Comparison of ENCODE assay signal across 7 mouse cellular contexts in the genomic region with DNA sequence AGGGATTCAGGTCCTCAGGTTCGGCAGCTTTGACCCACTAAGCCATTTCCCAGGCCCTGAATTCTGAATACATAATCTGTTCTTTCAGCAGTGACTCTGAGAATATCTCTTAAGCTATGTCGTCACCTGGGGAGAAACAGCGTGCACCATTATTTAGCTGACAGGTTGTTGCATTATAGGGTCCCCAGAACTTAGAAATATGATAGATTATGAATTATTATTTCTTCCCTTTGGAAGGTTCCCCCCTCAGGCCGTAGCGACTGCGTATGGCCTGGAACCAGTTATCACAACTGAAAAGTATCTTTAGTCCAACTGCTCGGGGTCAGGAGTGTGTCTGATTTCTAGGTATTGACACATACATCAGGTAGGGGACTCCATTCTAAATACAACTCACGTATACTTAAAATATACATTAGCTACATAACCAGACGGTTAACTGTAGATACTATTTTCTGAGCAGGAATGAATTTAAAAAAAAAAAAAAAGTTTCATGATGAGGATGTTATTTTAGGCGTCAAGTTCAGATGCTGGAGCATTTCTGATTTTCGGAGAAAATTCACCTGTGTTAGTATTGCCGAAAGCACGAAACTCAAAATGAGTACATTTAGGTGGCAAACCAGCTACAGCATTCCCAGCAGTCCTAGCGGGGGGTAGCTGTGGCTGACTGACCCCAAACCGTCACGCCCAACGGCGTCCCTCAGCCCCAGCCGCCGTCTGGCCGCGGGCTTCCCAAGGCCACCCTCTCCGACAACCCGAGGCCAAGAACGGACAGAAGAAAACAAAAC. TPM values are rescaled to one million over a fixed set of nuclear protein-coding genes. Genes with fewer than 3 reads are reported as not detected.
DNase-seq lines count a peak whose midpoint lies in the region; ATAC-seq and TF ChIP-seq lines count a peak whose summit lies in the region.

No protein-coding gene starts in this region.

- H3K27me3 ChIP-seq in lung, postnatal 0 days (replicated peaks; ENCODE audit: insufficient read depth, low read length) = no peaks in the 10 kb centered on the region
- no peaks in the 10 kb centered on the region for H3K27me3 ChIP-seq in embryonic facial prominence, embryonic 15.5 days
- H3K27me3 ChIP-seq in limb, embryonic 10.5 days (ENCODE audit: low read depth, poor library complexity, severe bottlenecking) = no peaks in the 10 kb centered on the region
- H3K27me3 ChIP-seq in stomach, embryonic 14.5 days (ENCODE audit: control insufficient read depth, insufficient read depth, low read length) = no peaks in the 10 kb centered on the region

- 6% methylated on average over 25 of the region's 25 CpGs for WGBS in lung, postnatal 0 days
- 7% methylated on average over 25 of the region's 25 CpGs for WGBS in embryonic facial prominence, embryonic 15.5 days
- WGBS in limb, embryonic 10.5 days = 16% methylated on average over 25 of the region's 25 CpGs
- 7% methylated on average over 25 of the region's 25 CpGs for WGBS in stomach, embryonic 14.5 days

- H3K9ac ChIP-seq in lung, postnatal 0 days (replicated peaks; ENCODE audit: low read depth) = peak overlapping the region; percentile 43; the same call in 1 of the 2 replicates
- peak overlapping the region; percentile 82 for H3K9ac ChIP-seq in embryonic facial prominence, embryonic 15.5 days
- H3K9ac ChIP-seq in stomach, embryonic 14.5 days (replicated peaks; ENCODE audit: low read depth, low read length) = peak overlapping the region; percentile 73

- no peaks in the 10 kb centered on the region for H3K36me3 ChIP-seq in lung, postnatal 0 days (ENCODE audit: insufficient read depth, low read length)
- H3K36me3 ChIP-seq in embryonic facial prominence, embryonic 15.5 days = peaks cover 8% of the 10 kb centered on the region
- peaks cover 36% of the 10 kb centered on the region for H3K36me3 ChIP-seq in limb, embryonic 10.5 days
- H3K36me3 ChIP-seq in stomach, embryonic 14.5 days (ENCODE audit: control insufficient read depth, insufficient read depth, low read length) = peaks cover 8% of the 10 kb centered on the region

- TF ChIP-seq EP300 in lung, postnatal 0 days (IDR thresholded peaks at IDR 0.05) = no peak

- H3K4me3 ChIP-seq in lung, postnatal 0 days (ENCODE audit: low read depth, low read length) = peak overlapping the region; percentile 69
- H3K4me3 ChIP-seq in embryonic facial prominence, embryonic 15.5 days (replicated peaks) = peak overlapping the region; percentile 82
- H3K4me3 ChIP-seq in limb, embryonic 10.5 days = peak overlapping the region; percentile 69
- H3K4me3 ChIP-seq in stomach, embryonic 14.5 days (ENCODE audit: low read depth, low read length) = peak overlapping the region; percentile 67

- no peaks in the 10 kb centered on the region for H3K4me1 ChIP-seq in lung, postnatal 0 days (ENCODE audit: insufficient read depth, low read depth, low read length)
- peaks cover 9% of the 10 kb centered on the region for H3K4me1 ChIP-seq in embryonic facial prominence, embryonic 15.5 days
- H3K4me1 ChIP-seq in limb, embryonic 10.5 days = peaks cover 34% of the 10 kb centered on the region
- peaks cover 10% of the 10 kb centered on the region; the same call in 1 of the 2 replicates for H3K4me1 ChIP-seq in stomach, embryonic 14.5 days (ENCODE audit: control insufficient read depth, insufficient read depth, low read length)

- H3K9me3 ChIP-seq in lung, postnatal 0 days (ENCODE audit: low read length) = no peaks in the 10 kb centered on the region
- no peaks in the 10 kb centered on the region for H3K9me3 ChIP-seq in embryonic facial prominence, embryonic 15.5 days (replicated peaks)
- no peaks in the 10 kb centered on the region for H3K9me3 ChIP-seq in limb, embryonic 10.5 days (replicated peaks)
- no peaks in the 10 kb centered on the region for H3K9me3 ChIP-seq in stomach, embryonic 14.5 days (ENCODE audit: control insufficient read depth, low read depth, low read length)

- peak overlapping the region; percentile 89 for H3K4me2 ChIP-seq in lung, postnatal 0 days (replicated peaks; ENCODE audit: low read depth, low read length)
- peak overlapping the region; percentile 83 for H3K4me2 ChIP-seq in embryonic facial prominence, embryonic 15.5 days (replicated peaks)
- H3K4me2 ChIP-seq in stomach, embryonic 14.5 days (replicated peaks; ENCODE audit: low read depth, low read length) = peak overlapping the region; percentile 55

- no peak for TF ChIP-seq CTCF in lung, postnatal 0 days (IDR thresholded peaks at IDR 0.05)

- DNase-seq in lung, postnatal 0 days (ENCODE audit: low spot score) = no peak
- no peak for DNase-seq in lung, adult 18-20 months
- no peak for DNase-seq in limb, embryonic 10.5 days (ENCODE audit: low spot score)
- no peak for DNase-seq in layer of hippocampus, postnatal 36 days
- no peak for DNase-seq in gastrocnemius, postnatal 4 days (ENCODE audit: low spot score in 2 of 2)

- H3K27ac ChIP-seq in lung, postnatal 0 days (ENCODE audit: low read length) = peak overlapping the region; percentile 54; the same call in 1 of the 2 replicates
- peak overlapping the region; percentile 99 for H3K27ac ChIP-seq in embryonic facial prominence, embryonic 15.5 days (replicated peaks)
- H3K27ac ChIP-seq in limb, embryonic 10.5 days = peak overlapping the region; percentile 97
- peak overlapping the region; percentile 96 for H3K27ac ChIP-seq in stomach, embryonic 14.5 days (ENCODE audit: low read length)

- no peak; the same call in 1 of the 2 replicates for ATAC-seq in lung, postnatal 0 days
- ATAC-seq in embryonic facial prominence, embryonic 15.5 days (ENCODE audit: insufficient number of reproducible peaks, low FRiP score, low TSS enrichment, low read depth) = peak; percentile 75
- peak; percentile 83 for ATAC-seq in stomach, embryonic 14.5 days (ENCODE audit: insufficient number of reproducible peaks, insufficient read depth, low FRiP score, low read depth)

RNA-seq across cellular contexts. Expression of a gene that starts 0.5 kb away (rescaled TPM):
- polyA plus RNA-seq in lung, postnatal 0 days (2015; fragmentation: Nextera tagmentation; extraction: Ambion mirVana) = 4.2 and 5.6 TPM in 2 replicates
- polyA plus RNA-seq in embryonic facial prominence, embryonic 15.5 days (2015; fragmentation: Nextera tagmentation; extraction: Ambion mirVana) = 43.1 and 45.2 TPM in 2 replicates
- polyA plus RNA-seq in limb, embryonic 10.5 days (2016; fragmentation: Nextera tagmentation; extraction: Ambion mirVana) = 101 and 110 TPM in 2 replicates
- 52.6 and 56.5 TPM in 2 replicates for polyA plus RNA-seq in stomach, embryonic 14.5 days (2014; fragmentation: Nextera tagmentation; extraction: Ambion mirVana)
- under 1 TPM; 0.48 to 0.75 TPM for total RNA-seq in layer of hippocampus, postnatal 36 days (2021)
- total RNA-seq in gastrocnemius, postnatal 4 days (2021) = 10 to 100 TPM; 10.3 to 12.1 TPM
